Mouse (Mus musculus): ENCODE data around the gene Ccl24. TPM values are rescaled to one million over a fixed set of nuclear protein-coding genes. Genes with fewer than 3 reads are reported as not detected.

Gene Ccl24
- total RNA-seq (2023): 10 to 100 TPM; 20.6 to 33.1 TPM

GRCm38 (mm10) chr5:135573006-135573405 lies at the start of gene Ccl24:
TSS of gene Ccl24 (minus strand) at chr5:135573049.

DNA sequence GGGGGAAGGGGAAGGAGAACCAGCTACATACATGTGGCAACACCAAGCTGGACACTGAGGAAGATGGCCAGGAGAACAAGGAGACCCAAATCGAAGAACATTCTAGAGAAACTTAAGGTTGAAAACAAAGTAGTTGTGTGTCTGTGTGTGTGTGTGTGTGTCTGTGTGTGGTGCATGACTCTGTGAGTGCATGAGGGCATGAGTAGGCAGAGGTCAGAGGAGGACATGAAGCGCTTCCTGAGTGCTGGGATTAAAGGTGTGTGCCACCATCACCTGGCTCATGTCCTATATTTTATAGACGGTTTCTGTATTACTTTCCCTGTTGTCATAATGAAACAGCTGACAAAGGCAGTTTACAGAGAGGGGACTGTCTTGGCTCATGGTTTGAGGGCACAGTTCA lies 9.4 kb downstream of the Ccl24 start, which contains the start of gene Ccl26:
Gene Ccl26, minus strand, starts transcription at position 101 of the 400 bp plus-strand sequence.

DNA sequence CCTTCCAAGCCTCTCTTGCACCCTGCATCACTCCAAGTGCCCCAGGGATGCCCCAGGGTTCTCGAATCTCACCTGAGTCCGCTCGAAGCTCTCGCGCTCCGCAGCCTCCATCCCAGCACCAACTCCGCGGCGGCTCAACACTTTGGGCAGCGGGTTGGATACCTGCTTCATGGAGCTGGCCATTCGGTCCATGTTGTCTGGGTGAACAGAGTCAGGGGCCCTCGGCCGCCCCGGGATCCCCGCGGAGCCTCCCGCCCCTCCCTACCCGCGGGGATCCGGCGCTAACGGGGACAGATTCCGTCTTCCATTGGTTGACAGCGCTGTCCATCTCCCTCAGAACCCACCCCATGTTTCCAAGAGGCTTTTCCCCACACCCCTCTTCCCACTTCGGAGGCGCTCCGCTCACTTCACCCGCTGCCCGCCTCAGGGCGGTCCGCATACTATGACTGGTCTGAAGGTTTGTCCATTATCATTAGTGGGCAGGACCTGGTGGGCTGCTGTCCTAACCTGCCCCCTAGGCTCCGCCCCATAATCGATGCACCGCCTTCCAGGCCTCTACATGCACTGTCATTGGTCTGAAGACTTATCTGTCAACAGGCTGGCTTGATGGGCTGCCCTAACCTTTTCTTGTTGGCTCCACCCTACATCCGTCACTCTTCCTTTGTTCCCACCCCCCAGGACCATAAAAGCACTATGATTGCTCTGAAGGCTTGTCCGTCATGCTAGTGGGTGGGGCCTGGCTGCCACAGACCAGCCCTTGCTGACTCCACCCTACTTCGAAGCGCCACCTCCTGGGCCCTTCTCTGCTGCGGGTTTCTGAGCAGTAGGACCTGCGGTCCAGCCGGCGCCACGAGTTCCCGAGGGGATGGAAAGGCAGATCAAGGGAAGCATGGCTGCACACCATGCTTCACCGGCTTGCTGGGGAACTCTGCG lies 27.7 kb downstream of the Ccl24 start, which contains the start of gene Hip1:
Gene Hip1, minus strand, starts transcription at position 256 of the 933 bp plus-strand sequence.

Other genes starting within 250 kb of the Ccl24 start
- gene Fkbp6, start 223.0 kb downstream of the Ccl24 start, total RNA-seq (2023): not detected
- gene Trim50, start 219.8 kb downstream of the Ccl24 start, total RNA-seq (2023): not detected
- gene Nsun5, start 203.1 kb downstream of the Ccl24 start, total RNA-seq (2023): 10 to 100 TPM; 11.2 to 11.8 TPM
- gene Pom121, start 178.5 kb downstream of the Ccl24 start, total RNA-seq (2023): 10 to 100 TPM; 38.4 to 39.6 TPM
- gene Hip1, start 27.9 kb downstream of the Ccl24 start, total RNA-seq (2023): 100 to 1,000 TPM; 203 to 210 TPM
- gene Ccl26, start 9.5 kb downstream of the Ccl24 start, total RNA-seq (2023): not detected
- gene Rhbdd2, start 59.6 kb upstream of the Ccl24 start, total RNA-seq (2023): 10 to 100 TPM; 10.4 to 10.5 TPM
- gene Por, start 97.0 kb upstream of the Ccl24 start, total RNA-seq (2023): 10 to 100 TPM; 74.5 to 77.1 TPM
- 10 to 100 TPM; 11.6 to 12.8 TPM for gene Tmem120a, start 171.4 kb upstream of the Ccl24 start, total RNA-seq (2023)
- gene Styxl1, start 205.3 kb upstream of the Ccl24 start, total RNA-seq (2023): under 1 TPM in 1 of 2 experiments, not detected in 1; 0.73 TPM
- 100 to 1,000 TPM; 191 to 197 TPM for gene Mdh2, start 205.4 kb upstream of the Ccl24 start, total RNA-seq (2023)
- not detected for gene Srrm3, start 233.8 kb upstream of the Ccl24 start, total RNA-seq (2023)